Comparison of ENCODE assay signal across 10 mouse cellular contexts in the genomic region with DNA sequence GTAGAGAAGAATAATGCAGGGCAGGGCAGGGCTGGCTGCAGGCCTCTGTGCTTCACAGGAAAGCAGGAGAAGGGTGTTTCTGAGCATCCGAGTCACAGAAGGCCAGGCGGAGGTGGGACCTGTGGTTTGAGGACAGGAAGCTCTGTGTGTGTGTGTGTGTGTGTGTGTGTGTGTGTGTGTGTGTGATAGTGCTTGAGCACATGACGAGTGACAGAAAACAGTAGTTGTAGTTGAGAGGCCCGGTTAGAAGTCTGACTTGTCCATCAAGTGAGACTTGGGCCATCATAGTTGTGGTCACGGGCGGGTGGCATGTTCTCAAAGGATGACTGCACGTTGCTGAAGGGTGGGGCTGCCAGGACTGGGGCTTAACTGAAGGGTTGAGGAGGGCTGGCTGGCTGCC. TPM values are rescaled to one million over a fixed set of nuclear protein-coding genes. Genes with fewer than 3 reads are reported as not detected.
DNase-seq lines count a peak whose midpoint lies in the region; ATAC-seq and TF ChIP-seq lines count a peak whose summit lies in the region.
"Had no signal": no experiment of that assay in that cellular context is flagged by ENCODE, and none has a peak within 500 bp of the region (broad histone marks: within the 10 kb centered on the region; RNA-seq: fewer than 3 reads in every experiment).

No protein-coding gene starts in this region.

- TF ChIP-seq POLR2A in cerebellum, adult 2 months (IDR thresholded peaks at IDR 0.05; ENCODE audit: borderline replicate concordance, insufficient read depth, low read length): no peak

- DNase-seq in CD4-positive helper T cell, adult 2 months (ENCODE audit: low read depth, low spot score): peak; percentile 85
- DNase-seq in Muller cell, postnatal 12 days (ENCODE audit: inconsistent ontology term): peak; percentile 19
- peak; percentile 45 to 55 for DNase-seq in spleen, adult 18-20 months
- DNase-seq in cerebellum, adult 2 months: no peak
- DNase-seq in hindbrain, postnatal 0 days (ENCODE audit: low spot score): no peak
- DNase-seq in right cerebral cortex, postnatal 36 days (ENCODE audit: low spot score in 2 of 2): no peak
- DNase-seq: right cerebral cortex, adult 18-20 months had no signal

- no peak overlapping the region for H3K9ac ChIP-seq in liver, embryonic 15.5 days
- no peak overlapping the region for H3K9ac ChIP-seq in hindbrain, postnatal 0 days (replicated peaks; ENCODE audit: low read length)

- H3K9me3 ChIP-seq in liver, embryonic 15.5 days (replicated peaks): no peaks in the 10 kb centered on the region
- H3K9me3 ChIP-seq in hindbrain, postnatal 0 days (ENCODE audit: low read length): no peaks in the 10 kb centered on the region

- H3K4me2 ChIP-seq in liver, embryonic 15.5 days: no peak overlapping the region
- no peak overlapping the region for H3K4me2 ChIP-seq in hindbrain, postnatal 0 days (ENCODE audit: low read depth, low read length)

- no peak overlapping the region for H3K4me3 ChIP-seq in liver, embryonic 15.5 days (replicated peaks)
- no peak overlapping the region for H3K4me3 ChIP-seq in cerebellum, adult 2 months (replicated peaks; ENCODE audit: insufficient read depth, low read depth, low read length)
- no peak overlapping the region for H3K4me3 ChIP-seq in hindbrain, postnatal 0 days (ENCODE audit: low read length)

- peaks cover 13% of the 10 kb centered on the region for H3K4me1 ChIP-seq in liver, embryonic 15.5 days (replicated peaks)
- no peaks in the 10 kb centered on the region for H3K4me1 ChIP-seq in cerebellum, adult 2 months (ENCODE audit: control insufficient read depth, insufficient read depth, low read length)
- no peaks in the 10 kb centered on the region for H3K4me1 ChIP-seq in hindbrain, postnatal 0 days (ENCODE audit: insufficient read depth, low read length)

- no peak for TF ChIP-seq CTCF in cerebellum, adult 2 months (IDR thresholded peaks at IDR 0.05; ENCODE audit: borderline replicate concordance, insufficient read depth, low read depth, low read length)
- TF ChIP-seq CTCF in hindbrain, postnatal 0 days (IDR thresholded peaks at IDR 0.05; ENCODE audit: low read depth): no peak

- H3K27me3 ChIP-seq in liver, embryonic 15.5 days: no peaks in the 10 kb centered on the region
- H3K27me3 ChIP-seq in cerebellum, adult 2 months (ENCODE audit: control insufficient read depth, insufficient read depth, low read length): no peaks in the 10 kb centered on the region
- H3K27me3 ChIP-seq in hindbrain, postnatal 0 days (ENCODE audit: insufficient read depth, low read length): no peaks in the 10 kb centered on the region

- 21% methylated on average over 7 of the region's 7 CpGs for whole genome bisulfite sequencing in liver, embryonic 15.5 days (ENCODE audit: insufficient replicate concordance)
- 72% methylated on average over 7 of the region's 7 CpGs for whole genome bisulfite sequencing in cerebellum, adult 2 months
- WGBS in hindbrain, postnatal 0 days: 87% methylated on average over 7 of the region's 7 CpGs

- ATAC-seq in liver, embryonic 15.5 days (ENCODE audit: insufficient read depth): peak; percentile 42
- no peak for ATAC-seq in hindbrain, postnatal 0 days

- H3K27ac ChIP-seq in liver, embryonic 15.5 days (replicated peaks): 0 out of 2 replicates have a peak overlapping the region, but pooled peaks have one; percentile 11
- H3K27ac ChIP-seq in cerebellum, adult 2 months (ENCODE audit: insufficient read depth, low read length): no peak overlapping the region
- no peak overlapping the region for H3K27ac ChIP-seq in hindbrain, postnatal 0 days

- H3K36me3 ChIP-seq in liver, embryonic 15.5 days (replicated peaks): peaks cover 99% of the 10 kb centered on the region
- peaks cover 60% of the 10 kb centered on the region for H3K36me3 ChIP-seq in hindbrain, postnatal 0 days (ENCODE audit: insufficient read depth, low read length)

RNA-seq across cellular contexts. Expression of gene Usp48, which starts 16.1 kb away (rescaled TPM):
- polyA plus RNA-seq in liver, embryonic 15.5 days (2015; fragmentation: Nextera tagmentation; extraction: Ambion mirVana): 27.1 and 27.5 TPM in 2 replicates
- polyA plus RNA-seq in cerebellum, adult 2 months (2012; rRNA removed): 162 and 169 TPM in 2 replicates
- total RNA-seq in hindbrain, postnatal 0 days (2014; rRNA removed): 61.8 and 63.8 TPM in 2 replicates
- 43.9 and 45.6 TPM in 2 replicates for polyA plus RNA-seq in hindbrain, postnatal 0 days (2015; fragmentation: Nextera tagmentation; extraction: Ambion mirVana)

RNA-seq across cellular contexts. Expression of gene Ldlrad2, which starts 35.3 kb away (rescaled TPM):
- not detected in 2 replicates for polyA plus RNA-seq in liver, embryonic 15.5 days (2015; fragmentation: Nextera tagmentation; extraction: Ambion mirVana)
- not detected in 2 replicates for polyA plus RNA-seq in cerebellum, adult 2 months (2012; rRNA removed)
- total RNA-seq in hindbrain, postnatal 0 days (2014; rRNA removed): not detected in 2 replicates
- polyA plus RNA-seq in hindbrain, postnatal 0 days (2015; fragmentation: Nextera tagmentation; extraction: Ambion mirVana): 0.40 TPM in 1 of 2 replicates, not detected in the other
- total RNA-seq: heart, adult 8-10 months had no signal
- polyA plus RNA-seq: embryonic facial prominence, embryonic 11.5 days had no signal

RNA-seq across cellular contexts. Expression of gene Rap1gap, which starts 54.8 kb away (rescaled TPM):
- polyA plus RNA-seq in liver, embryonic 15.5 days (2015; fragmentation: Nextera tagmentation; extraction: Ambion mirVana): 2.0 and 3.8 TPM in 2 replicates
- polyA plus RNA-seq in cerebellum, adult 2 months (2012; rRNA removed): 396 and 425 TPM in 2 replicates
- 277 and 282 TPM in 2 replicates for total RNA-seq in hindbrain, postnatal 0 days (2014; rRNA removed)
- polyA plus RNA-seq in hindbrain, postnatal 0 days (2015; fragmentation: Nextera tagmentation; extraction: Ambion mirVana): 105 and 110 TPM in 2 replicates

Comparison
In these comparisons a context has a peak if more than half of its experiments do, and no peak if none do; other contexts are left out.
1. DNase-seq: peak in CD4-positive helper T cell, adult 2 months (single experiment), Muller cell, postnatal 12 days (single experiment) and spleen, adult 18-20 months (2 of 2); none in cerebellum, adult 2 months (0 of 2), hindbrain, postnatal 0 days (single experiment) and right cerebral cortex, postnatal 36 days (0 of 2).
2. RNA of gene Rap1gap, which starts 54.8 kb away (polyA plus RNA-seq): 396 to 425 TPM in cerebellum, adult 2 months and 105 to 110 TPM in hindbrain, postnatal 0 days; 2.0 to 3.8 TPM in liver, embryonic 15.5 days; every median in the first group is over 10 times any median in the second.